Mouse (Mus musculus) MEL (cell line): Measurements from ENCODE around the gene Kif23. TPM values are rescaled to one million over a fixed set of nuclear protein-coding genes. Genes with fewer than 3 reads are reported as not detected.

ENCODE experiments used
- DNase-seq: peaks from one replicate; pipeline ENCODE4 v3.0.0; 2011; ENCODE audit warnings: low read depth, low spot score
- H3K27ac ChIP-seq: 2 replicates; pipeline ENCODE4 v1.5.1; 2012; ENCODE audit warnings: low read depth, mild to moderate bottlenecking, control low read depth, low read length, moderate library complexity; ENCODE audit not compliant: control insufficient read depth
- H3K27me3 ChIP-seq, 2 experiments: fragments of 150-350 bp in 1 of 2; sonication (generic) in 1 of 2; 2 replicates each; pipeline ENCODE4 v1.6.1; 2012; ENCODE audit warnings: low read length in 2 of 2, mild to moderate bottlenecking in 2 of 2, improper control_type of control experiment in 1 of 2, moderate library complexity in 1 of 2; ENCODE audit not compliant: insufficient read depth in 2 of 2, control insufficient read depth in 1 of 2
- H3K36me3 ChIP-seq, 2 experiments: 2 replicates each; pipeline ENCODE4 v1.6.1; 2012 to 2014; ENCODE audit warnings: low read length in 2 of 2, improper control_type of control experiment in 1 of 2, inconsistent platforms in 1 of 2, mild to moderate bottlenecking in 1 of 2; ENCODE audit not compliant: insufficient read depth in 2 of 2, control insufficient read depth in 1 of 2
- H3K4me1 ChIP-seq, 2 experiments: fragments of 150-350 bp in 1 of 2; sonication (generic) in 1 of 2; 2 replicates each; pipeline ENCODE4 v1.6.1; 2012; ENCODE audit warnings: low read length in 2 of 2, improper control_type of control experiment in 1 of 2, mild to moderate bottlenecking in 1 of 2; ENCODE audit not compliant: insufficient read depth in 2 of 2, control insufficient read depth in 1 of 2
- H3K4me3 ChIP-seq, 2 experiments: fragments of 150-350 bp in 1 of 2; sonication (generic) in 1 of 2; 2 replicates each; pipeline ENCODE4 v1.5.1; 2012; ENCODE audit warnings: low read depth in 2 of 2, low read length in 2 of 2, mild to moderate bottlenecking in 2 of 2, moderate library complexity in 2 of 2, control low read depth in 1 of 2, improper control_type of control experiment in 1 of 2; ENCODE audit not compliant: control insufficient read depth in 1 of 2, insufficient read depth in 1 of 2
- H3K79me2 ChIP-seq: 2 replicates; pipeline ENCODE4 v1.6.1; 2012; ENCODE audit warnings: mild to moderate bottlenecking, low read length, moderate library complexity; ENCODE audit not compliant: control insufficient read depth, poor library complexity, insufficient read depth
- H3K9ac ChIP-seq: 2 replicates; pipeline ENCODE4 v1.6.1; 2012; ENCODE audit warnings: low read depth, mild to moderate bottlenecking, control low read depth, low read length, moderate library complexity; ENCODE audit not compliant: control insufficient read depth, poor library complexity, severe bottlenecking
- H3K9me3 ChIP-seq: fragments of 150-350 bp; sonication (generic); replicated peaks from 2 replicates; pipeline ENCODE4 v1.6.1; 2012; ENCODE audit warnings: mild to moderate bottlenecking, low read length, improper control_type of control experiment, moderate library complexity; ENCODE audit not compliant: insufficient read depth
- CHD2 ChIP-seq: IDR thresholded peaks from 2 replicates; pipeline ENCODE4 v1.6.1; 2011; ENCODE audit warnings: low read length, improper control_type of control experiment
- CTCF ChIP-seq, 3 experiments: IDR thresholded peaks in 2 of 3; conservative IDR thresholded peaks in 1 of 3; 2 replicates each; pipeline ENCODE4 v1.5.1; 2011 to 2012; ENCODE audit warnings: low read length in 3 of 3, low read depth in 2 of 3, mild to moderate bottlenecking in 2 of 3, improper control_type of control experiment in 1 of 3, inconsistent platforms in 1 of 3, mixed read lengths in 1 of 3, moderate library complexity in 1 of 3; ENCODE audit not compliant: control insufficient read depth in 1 of 3, insufficient read depth in 1 of 3, poor library complexity in 1 of 3, severe bottlenecking in 1 of 3
- ETS1 ChIP-seq: IDR thresholded peaks from 2 replicates; pipeline ENCODE4 v1.6.1; 2012; ENCODE audit warnings: low read depth, mild to moderate bottlenecking, inconsistent platforms, low read length, improper control_type of control experiment, moderate library complexity
- JUND ChIP-seq: IDR thresholded peaks from 2 replicates; pipeline ENCODE4 v1.6.1; 2011; ENCODE audit warnings: low read depth, mild to moderate bottlenecking, improper control_type of control experiment, low read length
- MAZ ChIP-seq: IDR thresholded peaks from 2 replicates; pipeline ENCODE4 v1.6.1; 2012; ENCODE audit warnings: low read depth, mild to moderate bottlenecking, inconsistent platforms, low read length, improper control_type of control experiment
- MXI1 ChIP-seq: IDR thresholded peaks from 2 replicates; pipeline ENCODE4 v1.6.1; 2011; ENCODE audit warnings: mild to moderate bottlenecking, low read depth, low read length, improper control_type of control experiment
- NELFE ChIP-seq: IDR thresholded peaks from 2 replicates; pipeline ENCODE4 v1.6.1; 2011; ENCODE audit warnings: low read depth, low read length, improper control_type of control experiment
- POLR2AphosphoS5 ChIP-seq: IDR thresholded peaks from 2 replicates; pipeline ENCODE4 v1.6.1; 2012; ENCODE audit warnings: low read depth, borderline replicate concordance, mild to moderate bottlenecking, inconsistent platforms, low read length, moderate library complexity, mixed read lengths
- RAD21 ChIP-seq: IDR thresholded peaks from 2 replicates; pipeline ENCODE4 v1.6.1; 2011; ENCODE audit warnings: mild to moderate bottlenecking, low read depth, low read length, improper control_type of control experiment
- SIN3A ChIP-seq: IDR thresholded peaks from 2 replicates; pipeline ENCODE4 v1.6.1; 2012; ENCODE audit warnings: low read length, improper control_type of control experiment, inconsistent platforms
- SMC3 ChIP-seq: IDR thresholded peaks from 2 replicates; pipeline ENCODE4 v1.6.1; 2011; ENCODE audit warnings: low read depth, low read length, improper control_type of control experiment
- TBP ChIP-seq: IDR thresholded peaks from 2 replicates; pipeline ENCODE4 v1.8.0; 2011; ENCODE audit warnings: low read depth, low read length, improper control_type of control experiment
- UBTF ChIP-seq: IDR thresholded peaks from 2 replicates; pipeline ENCODE4 v1.6.1; 2012; ENCODE audit warnings: low read depth, mild to moderate bottlenecking, inconsistent platforms, low read length, improper control_type of control experiment, moderate library complexity, borderline replicate concordance; ENCODE audit not compliant: insufficient read depth
- ZC3H11A ChIP-seq: IDR thresholded peaks from 2 replicates; pipeline ENCODE4 v1.6.1; 2012; ENCODE audit warnings: low read depth, mild to moderate bottlenecking, inconsistent platforms, low read length, improper control_type of control experiment
- ZNF384 ChIP-seq: IDR thresholded peaks from 2 replicates; pipeline ENCODE4 v1.6.1; 2012; ENCODE audit warnings: low read depth, mild to moderate bottlenecking, inconsistent platforms, low read length, improper control_type of control experiment
- polyA plus RNA-seq, 2 experiments: library from polyadenylated mRNA; stranded (reverse) in 1 of 2; unstranded in 1 of 2; fragments of >175 nt in 1 of 2; fragments of >200 nt in 1 of 2; gene quantifications; 2 replicates each; pipeline versions ENCODE4 v1.2.1 to v1.2.4; 2012; ENCODE audit warnings: low replicate concordance in 2 of 2, low read depth in 1 of 2; ENCODE audit not compliant: insufficient read length in 2 of 2, insufficient read depth in 1 of 2, missing spikeins in 1 of 2
- total RNA-seq: library from RNA; depleted of rRNA; stranded (reverse); fragments of 300-350 nt; gene quantifications from 2 replicates; pipeline ENCODE4 v1.2.3, GENCODE M21; 2012

Kif23 gene
- total and polyA plus RNA-seq, 3 experiments, result 37.5 to 100 TPM; not detected in 1

DNA sequence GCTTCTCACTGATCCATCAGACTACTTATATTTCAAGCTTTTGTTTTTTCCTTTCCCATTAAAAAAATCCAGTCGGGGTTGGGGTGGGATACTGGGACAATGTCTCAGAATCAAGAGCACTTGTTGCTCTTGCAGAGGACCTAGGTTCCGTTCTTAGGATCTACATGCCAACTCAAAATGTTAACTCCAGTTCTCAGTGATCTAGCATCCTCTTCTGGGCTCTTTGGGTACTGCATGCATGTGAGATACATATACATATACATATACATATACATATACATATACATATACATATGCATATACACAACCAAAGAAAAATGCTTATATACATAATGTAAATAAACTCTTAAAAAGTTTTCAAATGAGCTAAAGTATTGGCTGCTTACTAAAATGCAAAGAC is 33.4 kb upstream of the Kif23 start:
- Histone ChIP-seq H3K79me2 (no peaks in the 10 kb centered on the region), H3K9ac (no peak overlapping the region), H3K36me3 (no peaks in the 10 kb centered on the region), H3K27ac (no peak overlapping the region), H3K4me3 (no peak overlapping the region), H3K27me3 (peaks cover 15 to 17% of the 10 kb centered on the region in 2 experiments), H3K9me3 (no peaks in the 10 kb centered on the region), H3K4me1 (peaks cover 0 to 7% of the 10 kb centered on the region in 2 experiments; a peak in 2 of 4 replicates)
- no peak for TF ChIP-seq UBTF
- no peak for TF ChIP-seq ETS1
- peak; percentile 13; the same call in 1 of the 2 replicates for TF ChIP-seq ZC3H11A
- peak; percentile 50 for TF ChIP-seq RAD21
- no peak for TF ChIP-seq TBP
- no peak for TF ChIP-seq MAZ
- TF ChIP-seq SMC3, result peak; percentile 40
- TF ChIP-seq SIN3A, result no peak
- TF ChIP-seq CTCF (IDR thresholded peaks at IDR 0.05 in 2 of 3, conservative IDR thresholded peaks at IDR 0.05 in 1 of 3; ENCODE audit: control insufficient read depth in 1 of 3, insufficient read depth in 1 of 3, low read depth in 2 of 3, low read length in 3 of 3, poor library complexity in 1 of 3, severe bottlenecking in 1 of 3), result peak in 2 of 3 experiments; percentile 51 to 67; a peak in 4 of 6 replicates
- peak; percentile 43 for DNase-seq

DNA sequence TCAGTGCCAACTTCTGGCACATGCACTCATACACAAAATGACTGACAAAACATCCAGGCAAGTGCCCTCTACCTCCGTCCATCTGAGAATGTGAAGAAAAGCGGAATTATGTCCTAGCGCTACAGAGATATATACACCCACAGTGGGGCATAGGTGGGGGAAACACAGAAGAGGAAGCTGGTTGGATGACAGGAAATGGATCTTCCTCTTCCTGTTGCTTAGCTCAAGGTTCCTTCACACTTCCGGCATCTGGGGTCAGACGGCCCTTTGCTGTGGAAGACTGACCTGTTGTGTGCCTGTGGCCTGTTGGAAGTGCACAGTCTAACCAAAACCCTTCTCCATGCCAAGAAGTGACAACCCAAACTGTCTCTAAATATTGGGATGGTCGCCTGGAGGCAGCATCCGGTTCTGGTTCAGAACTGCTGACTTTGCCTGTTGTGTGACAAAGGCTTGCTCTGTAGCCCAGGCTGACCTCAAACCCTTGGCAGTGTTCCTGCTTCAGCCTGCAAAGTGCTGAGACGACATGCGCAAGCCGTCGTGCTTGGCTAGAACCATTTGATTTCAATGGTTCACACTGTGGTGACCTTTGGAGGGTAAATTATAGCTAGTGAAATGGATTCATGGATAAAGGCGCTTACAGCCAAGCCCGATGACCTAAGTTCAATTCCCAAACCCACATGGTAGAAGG is 30.8 kb upstream of the Kif23 start:
- Histone ChIP-seq H3K4me1 (no peaks in the 10 kb centered on the region), H3K27ac (no peak overlapping the region), H3K9ac (no peak overlapping the region), H3K4me3 (no peak overlapping the region), H3K9me3 (no peaks in the 10 kb centered on the region), H3K36me3 (no peaks in the 10 kb centered on the region), H3K27me3 (peaks cover 17 to 21% of the 10 kb centered on the region in 2 experiments), H3K79me2 (no peaks in the 10 kb centered on the region)
- no peak for DNase-seq
- TF ChIP-seq POLR2AphosphoS5 (no peak), SIN3A (no peak), ZNF384 (no peak), MXI1 (no peak), RAD21 (no peak), NELFE (no peak), CHD2 (no peak), JUND (no peak)
- TF ChIP-seq, all 39 proteins: peak for 0
